Mouse (Mus musculus): ENCODE results near the gene Grik1. TPM values are rescaled to one million over a fixed set of nuclear protein-coding genes. Genes with fewer than 3 reads are reported as not detected.

The Grik1 gene
- polyA plus RNA-seq, 1 experiment from 2014 or later, result 13.5 TPM

GRCm38 (mm10) chr16:87949881-87950280 lies 340.2 kb downstream of the Grik1 start:
- H3K36me3 ChIP-seq, result no peaks in the 10 kb centered on the region
- H3K4me1 ChIP-seq, result no peaks in the 10 kb centered on the region
- H3K27me3 ChIP-seq, result no peaks in the 10 kb centered on the region
- no peak for ATAC-seq (replicated peaks)
- H3K4me3 ChIP-seq, result no peak overlapping the region
- 92% methylated on average over 11 of the region's 11 CpGs for WGBS
- no peak overlapping the region for H3K9ac ChIP-seq (replicated peaks)
- no peak overlapping the region for H3K27ac ChIP-seq (replicated peaks)
- H3K9me3 ChIP-seq, result no peaks in the 10 kb centered on the region
- H3K4me2 ChIP-seq (replicated peaks), result no peak overlapping the region

GRCm38 (mm10) chr16:87948122-87948521 lies 341.9 kb downstream of the Grik1 start:
- no peak overlapping the region for H3K4me3 ChIP-seq
- no peak overlapping the region for H3K9ac ChIP-seq (replicated peaks)
- H3K4me2 ChIP-seq (replicated peaks), result no peak overlapping the region
- H3K9me3 ChIP-seq, result no peaks in the 10 kb centered on the region
- WGBS, result 79% methylated on average over 4 of the region's 4 CpGs
- no peaks in the 10 kb centered on the region for H3K36me3 ChIP-seq
- no peak for ATAC-seq (replicated peaks)
- H3K27ac ChIP-seq (replicated peaks), result no peak overlapping the region
- H3K4me1 ChIP-seq, result no peaks in the 10 kb centered on the region
- H3K27me3 ChIP-seq, result no peaks in the 10 kb centered on the region

- Histone ChIP-seq H3K4me3 (no peak overlapping the region), H3K4me1 (no peaks in the 10 kb centered on the region), H3K9ac (replicated peaks) (no peak overlapping the region), H3K9me3 (no peaks in the 10 kb centered on the region), H3K27me3 (no peaks in the 10 kb centered on the region), H3K4me2 (replicated peaks) (no peak overlapping the region), H3K36me3 (no peaks in the 10 kb centered on the region), H3K27ac (replicated peaks) (no peak overlapping the region)
- no peak for ATAC-seq (replicated peaks)
- 79% methylated on average over 1 of the region's 1 CpGs for WGBS
Observed at GRCm38 (mm10) chr16:87944318-87944717, 345.7 kb downstream of the Grik1 start.

- no peak overlapping the region for H3K4me3 ChIP-seq
- no peak overlapping the region for H3K9ac ChIP-seq (replicated peaks)
- H3K27ac ChIP-seq (replicated peaks), result no peak overlapping the region
- H3K9me3 ChIP-seq, result no peaks in the 10 kb centered on the region
- no peaks in the 10 kb centered on the region for H3K4me1 ChIP-seq
- H3K36me3 ChIP-seq, result no peaks in the 10 kb centered on the region
- H3K4me2 ChIP-seq (replicated peaks), result no peak overlapping the region
- 70% methylated on average over 13 of the region's 13 CpGs for WGBS
- no peaks in the 10 kb centered on the region for H3K27me3 ChIP-seq
- no peak for ATAC-seq (replicated peaks)
Observed at GRCm38 (mm10) chr16:87942103-87942865, 347.8 kb downstream of the Grik1 start.

- no peak overlapping the region for H3K27ac ChIP-seq (replicated peaks)
Observed at GRCm38 (mm10) chr16:87934685-87935084, 355.4 kb downstream of the Grik1 start.

GRCm38 (mm10) chr16:87931358-87931757 lies 358.7 kb downstream of the Grik1 start:
- no peak overlapping the region for H3K9ac ChIP-seq (replicated peaks)
- no peak overlapping the region for H3K27ac ChIP-seq (replicated peaks)
- no peaks in the 10 kb centered on the region for H3K27me3 ChIP-seq
- ATAC-seq (replicated peaks), result no peak
- H3K9me3 ChIP-seq, result no peaks in the 10 kb centered on the region
- no peak overlapping the region for H3K4me2 ChIP-seq (replicated peaks)
- H3K4me3 ChIP-seq, result no peak overlapping the region
- no peaks in the 10 kb centered on the region for H3K36me3 ChIP-seq
- WGBS, result 97% methylated on average over 2 of the region's 2 CpGs
- H3K4me1 ChIP-seq, result no peaks in the 10 kb centered on the region

More at GRCm38 (mm10) chr16:87934685-87935084, 355.4 kb downstream of the Grik1 start:
- H3K4me2 ChIP-seq (replicated peaks), result no peak overlapping the region
- H3K4me1 ChIP-seq, result no peaks in the 10 kb centered on the region
- H3K36me3 ChIP-seq, result no peaks in the 10 kb centered on the region
- no peak overlapping the region for H3K4me3 ChIP-seq
- H3K27me3 ChIP-seq, result no peaks in the 10 kb centered on the region
- H3K9ac ChIP-seq (replicated peaks), result no peak overlapping the region
- ATAC-seq (replicated peaks), result no peak
- H3K9me3 ChIP-seq, result no peaks in the 10 kb centered on the region
- WGBS, result 90% methylated on average over 1 of the region's 1 CpGs

GRCm38 (mm10) chr16:87930519-87930918 lies 359.5 kb downstream of the Grik1 start:
- ATAC-seq (replicated peaks), result no peak
- H3K27ac ChIP-seq (replicated peaks), result no peak overlapping the region
- H3K4me2 ChIP-seq (replicated peaks), result no peak overlapping the region
- H3K9ac ChIP-seq (replicated peaks), result no peak overlapping the region
- no peaks in the 10 kb centered on the region for H3K4me1 ChIP-seq
- H3K27me3 ChIP-seq, result no peaks in the 10 kb centered on the region
- no peaks in the 10 kb centered on the region for H3K36me3 ChIP-seq
- H3K4me3 ChIP-seq, result no peak overlapping the region
- 84% methylated on average over 3 of the region's 3 CpGs for WGBS
- no peaks in the 10 kb centered on the region for H3K9me3 ChIP-seq

- no peak overlapping the region for H3K27ac ChIP-seq (replicated peaks)
- H3K9me3 ChIP-seq, result no peaks in the 10 kb centered on the region
- H3K4me2 ChIP-seq (replicated peaks), result no peak overlapping the region
- no peaks in the 10 kb centered on the region for H3K27me3 ChIP-seq
- no peaks in the 10 kb centered on the region for H3K4me1 ChIP-seq
- WGBS, result 90% methylated on average over 1 of the region's 1 CpGs
- no peak for ATAC-seq (replicated peaks)
- no peak overlapping the region for H3K9ac ChIP-seq (replicated peaks)
- no peak overlapping the region for H3K4me3 ChIP-seq
- H3K36me3 ChIP-seq, result no peaks in the 10 kb centered on the region
Observed at GRCm38 (mm10) chr16:87928671-87929070, 361.4 kb downstream of the Grik1 start.

GRCm38 (mm10) chr16:87917897-87918296 lies 372.2 kb downstream of the Grik1 start:
- Histone ChIP-seq H3K36me3 (no peaks in the 10 kb centered on the region), H3K27me3 (no peaks in the 10 kb centered on the region), H3K4me3 (no peak overlapping the region), H3K4me1 (peaks cover 21% of the 10 kb centered on the region), H3K9me3 (no peaks in the 10 kb centered on the region), H3K27ac (replicated peaks) (peak overlapping the region; percentile 73), H3K4me2 (replicated peaks) (no peak overlapping the region), H3K9ac (replicated peaks) (no peak overlapping the region)
- 72% methylated on average over 4 of the region's 4 CpGs for WGBS
- no peak for ATAC-seq (replicated peaks)

- Histone ChIP-seq H3K4me2 (replicated peaks) (no peak overlapping the region), H3K9me3 (no peaks in the 10 kb centered on the region), H3K9ac (replicated peaks) (no peak overlapping the region), H3K27ac (replicated peaks) (peak overlapping the region; percentile 73), H3K4me3 (no peak overlapping the region), H3K36me3 (no peaks in the 10 kb centered on the region), H3K4me1 (peaks cover 21% of the 10 kb centered on the region), H3K27me3 (no peaks in the 10 kb centered on the region)
- 10% methylated on average over 1 of the region's 1 CpGs for whole genome bisulfite sequencing
- peak; percentile 89 for ATAC-seq (replicated peaks)
Observed at GRCm38 (mm10) chr16:87917157-87917546, 372.9 kb downstream of the Grik1 start.

- Histone ChIP-seq H3K4me1 (peaks cover 21% of the 10 kb centered on the region), H3K36me3 (no peaks in the 10 kb centered on the region), H3K4me3 (no peak overlapping the region), H3K27me3 (no peaks in the 10 kb centered on the region), H3K4me2 (replicated peaks) (no peak overlapping the region), H3K9me3 (no peaks in the 10 kb centered on the region), H3K27ac (replicated peaks) (peak overlapping the region; percentile 73), H3K9ac (replicated peaks) (no peak overlapping the region)
- WGBS, result 37% methylated on average over 6 of the region's 6 CpGs
- peak; percentile 58 for ATAC-seq (replicated peaks)
Observed at GRCm38 (mm10) chr16:87916209-87917156, 373.6 kb downstream of the Grik1 start.

- Histone ChIP-seq H3K27me3 (no peaks in the 10 kb centered on the region), H3K36me3 (no peaks in the 10 kb centered on the region), H3K27ac (replicated peaks) (no peak overlapping the region), H3K4me3 (no peak overlapping the region), H3K9ac (replicated peaks) (no peak overlapping the region), H3K4me2 (replicated peaks) (no peak overlapping the region), H3K9me3 (no peaks in the 10 kb centered on the region), H3K4me1 (peaks cover 21% of the 10 kb centered on the region)
- 83% methylated on average over 4 of the region's 4 CpGs for WGBS
- ATAC-seq (replicated peaks), result no peak
Observed at GRCm38 (mm10) chr16:87915156-87915555, 374.9 kb downstream of the Grik1 start.

Measured in forebrain, embryonic 15.5 days (tissue).